Mouse (Mus musculus) G1E (cell line): ENCODE data around the gene Cobl. TPM values are rescaled to one million over a fixed set of nuclear protein-coding genes. Genes with fewer than 3 reads are reported as not detected.

Experiments
- ATAC-seq: 2 replicates; pipeline ENCODE4 v1.8.0; 2016; ENCODE audit warnings: mild to moderate bottlenecking; ENCODE audit not compliant: insufficient number of reproducible peaks, poor library complexity, low FRiP score, severe bottlenecking; ENCODE audit errors: extremely low read depth
- DNase-seq: peaks from one replicate; pipeline ENCODE4 v3.0.0; 2012; ENCODE audit warnings: low spot score
- H3K27me3 ChIP-seq: 2 replicates; pipeline ENCODE4 v1.6.1; 2012; ENCODE audit warnings: mild to moderate bottlenecking, low read length, inconsistent platforms; ENCODE audit not compliant: insufficient read depth
- H3K36me3 ChIP-seq: replicated peaks from 2 replicates; pipeline ENCODE3; 2012; ENCODE audit warnings: mild to moderate bottlenecking, inconsistent platforms
- H3K4me1 ChIP-seq: 2 replicates; pipeline ENCODE4 v1.6.1; 2012; ENCODE audit warnings: low read depth, low read length, inconsistent platforms, mixed read lengths; ENCODE audit not compliant: insufficient read depth
- H3K4me3 ChIP-seq: 2 replicates; pipeline ENCODE4 v1.5.1; 2012; ENCODE audit warnings: low read depth, mild to moderate bottlenecking, inconsistent platforms, low read length, moderate library complexity, mixed read lengths
- H3K9me3 ChIP-seq: replicated peaks from 2 replicates; pipeline ENCODE4 v1.6.1; 2012; ENCODE audit warnings: inconsistent platforms
- CTCF ChIP-seq: IDR thresholded peaks from 2 replicates; pipeline ENCODE4 v1.5.1; 2012; ENCODE audit warnings: low read depth, low read length, inconsistent platforms, mixed read lengths
- GATA1 ChIP-seq: IDR thresholded peaks from 2 replicates; pipeline ENCODE4 v1.6.1; 2012; ENCODE audit warnings: borderline replicate concordance, low read length, inconsistent platforms, mixed read lengths
- GATA2 ChIP-seq: IDR thresholded peaks from 2 replicates; pipeline ENCODE4 v1.6.1; 2012; ENCODE audit warnings: low read depth, low read length, inconsistent platforms, borderline replicate concordance
- POLR2AphosphoS5 ChIP-seq: IDR thresholded peaks from 2 replicates; pipeline ENCODE4 v1.6.1; 2012; ENCODE audit warnings: low read depth, low read length, inconsistent platforms; ENCODE audit not compliant: insufficient replicate concordance
- TAL1 ChIP-seq: conservative IDR thresholded peaks from 2 replicates; pipeline ENCODE4 v1.6.1; 2012; ENCODE audit warnings: low read depth, low read length, inconsistent platforms, mixed read lengths
- polyA plus RNA-seq: library from polyadenylated mRNA; stranded (reverse); fragments of >175 nt; gene quantifications from 2 replicates; pipeline ENCODE4 v1.2.3, GENCODE M21; 2012
- total RNA-seq, 2 experiments: library from RNA; stranded (forward) in 1 of 2; stranded (reverse) in 1 of 2; fragments of 200-1000 nt in 1 of 2; fragments of >200 nt in 1 of 2; fragmentation: Nextera tagmentation in 1 of 2; gene quantifications; 2 replicates each; pipeline ENCODE4 v1.2.3; 2014 to 2017

The Cobl gene
- total and polyA plus RNA-seq, 3 experiments: 0.22 TPM; not detected in 2

GRCm38 (mm10) chr11:12359336-12360000 lies 105.3 kb downstream of the Cobl start:
- ATAC-seq: no peak
- Histone ChIP-seq H3K4me3 (no peak overlapping the region), H3K27me3 (0 out of 2 replicates have a peak, but pooled peaks cover under 1% of the 10 kb centered on the region), H3K9me3 (no peaks in the 10 kb centered on the region), H3K4me1 (no peaks in the 10 kb centered on the region), H3K36me3 (no peaks in the 10 kb centered on the region)
- DNase-seq: no peak
- TF ChIP-seq GATA2 (no peak), POLR2AphosphoS5 (no peak), CTCF (no peak), GATA1 (no peak), TAL1 (no peak)

- no peak overlapping the region for H3K4me3 ChIP-seq
- DNase-seq (no peak), ATAC-seq (no peak)
- H3K27me3 ChIP-seq: 0 out of 2 replicates have a peak, but pooled peaks cover 2% of the 10 kb centered on the region
- H3K9me3 ChIP-seq: no peaks in the 10 kb centered on the region
- no peaks in the 10 kb centered on the region for H3K36me3 ChIP-seq
- TF ChIP-seq CTCF: no peak
- TF ChIP-seq GATA1: no peak
- TF ChIP-seq GATA2: no peak
- no peak for TF ChIP-seq TAL1
- TF ChIP-seq POLR2AphosphoS5: no peak
- no peaks in the 10 kb centered on the region for H3K4me1 ChIP-seq
Observed at GRCm38 (mm10) chr11:12358602-12359001, 106.2 kb downstream of the Cobl start.

DNA sequence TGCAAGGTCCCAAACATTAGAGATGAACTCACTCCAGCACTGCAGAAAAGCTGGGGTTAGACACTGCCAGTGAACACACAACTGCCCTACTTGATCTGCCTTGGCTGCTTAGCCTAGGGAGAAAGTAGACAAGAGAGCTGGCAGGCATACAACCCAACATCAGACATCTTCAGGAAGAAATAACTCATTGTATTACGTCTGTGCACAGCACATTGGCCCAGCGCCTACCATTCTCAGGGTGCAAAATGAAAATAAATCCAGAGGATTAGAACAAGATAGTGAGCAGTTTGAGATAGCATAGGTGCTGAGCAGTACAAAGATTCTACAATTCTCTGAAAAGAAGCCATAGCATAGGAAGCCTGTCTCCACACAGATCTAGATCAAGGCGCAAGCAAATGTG lies 109.1 kb downstream of the Cobl start:
- TF ChIP-seq GATA1 (no peak), TAL1 (no peak), POLR2AphosphoS5 (no peak), CTCF (no peak), GATA2 (no peak)
- ATAC-seq: no peak
- H3K9me3 ChIP-seq: no peaks in the 10 kb centered on the region
- H3K27me3 ChIP-seq: 0 out of 2 replicates have a peak, but pooled peaks cover 2% of the 10 kb centered on the region
- H3K4me3 ChIP-seq: no peak overlapping the region
- H3K36me3 ChIP-seq: no peaks in the 10 kb centered on the region
- no peak for DNase-seq
- H3K4me1 ChIP-seq: no peaks in the 10 kb centered on the region

- ATAC-seq (no peak), DNase-seq (no peak)
- Histone ChIP-seq H3K9me3 (no peaks in the 10 kb centered on the region), H3K27me3 (0 out of 2 replicates have a peak, but pooled peaks cover 2% of the 10 kb centered on the region), H3K4me1 (no peaks in the 10 kb centered on the region), H3K36me3 (no peaks in the 10 kb centered on the region), H3K4me3 (no peak overlapping the region)
- TF ChIP-seq TAL1 (no peak), POLR2AphosphoS5 (no peak), GATA1 (no peak), GATA2 (no peak), CTCF (no peak)
Observed at GRCm38 (mm10) chr11:12350986-12351546, 113.7 kb downstream of the Cobl start.

- Histone ChIP-seq H3K27me3 (0 out of 2 replicates have a peak, but pooled peaks cover 2% of the 10 kb centered on the region), H3K9me3 (no peaks in the 10 kb centered on the region), H3K36me3 (no peaks in the 10 kb centered on the region), H3K4me1 (no peaks in the 10 kb centered on the region), H3K4me3 (no peak overlapping the region)
- DNase-seq: no peak
- no peak for TF ChIP-seq GATA2
- no peak for TF ChIP-seq POLR2AphosphoS5
- no peak for TF ChIP-seq CTCF
- TF ChIP-seq TAL1: no peak
- no peak for TF ChIP-seq GATA1
- ATAC-seq: no peak
Observed at GRCm38 (mm10) chr11:12350086-12350485, 114.7 kb downstream of the Cobl start.

DNA sequence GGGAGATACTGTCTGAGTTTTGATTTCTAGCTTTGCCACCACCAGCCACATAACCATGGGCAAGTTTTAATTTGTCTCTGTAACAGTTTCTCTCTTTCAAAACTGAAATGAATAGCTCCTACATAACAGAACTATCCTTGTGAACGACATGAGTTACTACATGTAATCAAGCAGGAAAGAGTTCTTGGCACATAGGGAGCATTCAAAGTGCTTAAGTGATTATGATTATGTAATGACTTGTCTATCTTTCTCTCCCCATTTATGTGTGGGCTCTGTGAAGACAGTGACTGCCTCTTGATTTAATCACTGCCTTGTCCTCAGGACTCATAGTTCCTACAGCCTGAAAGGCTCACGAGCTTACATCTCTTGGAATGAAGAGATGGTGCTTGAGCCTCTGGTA lies 118.3 kb downstream of the Cobl start:
- ATAC-seq: no peak

More for the DNA sequence above, 118.3 kb downstream of the Cobl start:
- TF ChIP-seq GATA1 (no peak), GATA2 (no peak), TAL1 (no peak), CTCF (no peak), POLR2AphosphoS5 (no peak)
- H3K4me1 ChIP-seq: no peaks in the 10 kb centered on the region
- H3K27me3 ChIP-seq: no peaks in the 10 kb centered on the region
- no peak for DNase-seq
- H3K36me3 ChIP-seq: no peaks in the 10 kb centered on the region
- H3K9me3 ChIP-seq: no peaks in the 10 kb centered on the region
- H3K4me3 ChIP-seq: no peak overlapping the region
